Mouse (Mus musculus) B cell, adult 62 days (primary cell): ENCODE data around the gene Cnot11. TPM values are rescaled to one million over a fixed set of nuclear protein-coding genes. Genes with fewer than 3 reads are reported as not detected.

Experiments
- total RNA-seq: library from RNA; stranded (reverse); gene quantifications from 4 replicates; pipeline ENCODE4 v1.2.4, GENCODE M21; 2023

Cnot11 gene
- 21.0 to 25.0 TPM (median 23.7 TPM) in 4 replicates for total RNA-seq

GRCm38 (mm10) chr1:39534831-39535230 is at the start of gene Cnot11:
TSS of gene Cnot11 (plus strand) at chr1:39534992.

GRCm38 (mm10) chr1:39577253-39577705 is 42.5 kb downstream of the Cnot11 start, which contains the start of gene Rnf149:
TSS of gene Rnf149 (minus strand) at chr1:39577405.

Other genes starting within 250 kb of the Cnot11 start
- 1,519 to 1,732 TPM (median 1,702 TPM) in 4 replicates for gene Rpl31, start 167.2 kb upstream of the Cnot11 start, total RNA-seq
- 1.2 to 1.8 TPM (median 1.4 TPM) in 4 replicates for gene Tbc1d8, start 56.2 kb upstream of the Cnot11 start, total RNA-seq
- 12.0 to 19.7 TPM (median 16.1 TPM) in 4 replicates for gene Rnf149, start 42.4 kb downstream of the Cnot11 start, total RNA-seq
- not detected in 4 replicates for gene Creg2, start 116.5 kb downstream of the Cnot11 start, total RNA-seq
- not detected in 4 replicates for gene Rfx8, start 186.0 kb downstream of the Cnot11 start, total RNA-seq